Mouse (Mus musculus): ENCODE data around the gene Synj2. TPM values are rescaled to one million over a fixed set of nuclear protein-coding genes. Genes with fewer than 3 reads are reported as not detected.

Synj2 gene
- polyA plus RNA-seq, 1 experiment from 2014 or later = 4.3 TPM

DNA sequence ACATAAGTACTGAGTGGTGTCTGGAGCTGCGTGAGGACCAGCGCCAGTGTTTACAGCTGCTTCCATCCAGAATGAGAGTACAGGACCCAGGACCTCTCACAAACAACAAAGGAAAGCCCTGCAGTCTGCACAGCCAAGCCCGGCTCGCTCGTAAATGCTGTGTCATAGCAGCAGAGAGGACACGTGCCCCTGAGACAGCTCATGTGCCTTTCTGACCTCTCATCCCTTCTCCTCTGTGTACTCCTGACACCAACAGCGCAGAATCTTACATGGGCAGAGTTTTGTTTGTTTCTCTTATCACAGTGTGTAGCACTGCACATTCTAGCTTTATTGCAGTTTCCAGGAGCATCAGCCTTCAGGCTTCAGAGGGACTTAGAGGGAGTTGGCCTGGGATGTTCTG lies 14.4 kb upstream of the Synj2 start:
- 50% methylated on average over 7 of the region's 7 CpGs for WGBS
- no peaks in the 10 kb centered on the region for H3K27me3 ChIP-seq (ENCODE audit: control insufficient read depth, insufficient read depth, low read length)
- H3K4me2 ChIP-seq (replicated peaks; ENCODE audit: low read depth, low read length) = no peak overlapping the region
- no peaks in the 10 kb centered on the region for H3K9me3 ChIP-seq (ENCODE audit: control insufficient read depth, low read length)
- H3K36me3 ChIP-seq (ENCODE audit: control insufficient read depth, insufficient read depth, low read length) = peaks cover 57% of the 10 kb centered on the region
- H3K4me3 ChIP-seq (ENCODE audit: low read length) = no peak overlapping the region
- no peak overlapping the region for H3K27ac ChIP-seq (ENCODE audit: low read depth, low read length)
- ATAC-seq (ENCODE audit: low FRiP score, low TSS enrichment) = no peak
- no peak overlapping the region for H3K9ac ChIP-seq (ENCODE audit: low read depth, low read length)
- no peaks in the 10 kb centered on the region for H3K4me1 ChIP-seq (ENCODE audit: control insufficient read depth, insufficient read depth, low read length)

DNA sequence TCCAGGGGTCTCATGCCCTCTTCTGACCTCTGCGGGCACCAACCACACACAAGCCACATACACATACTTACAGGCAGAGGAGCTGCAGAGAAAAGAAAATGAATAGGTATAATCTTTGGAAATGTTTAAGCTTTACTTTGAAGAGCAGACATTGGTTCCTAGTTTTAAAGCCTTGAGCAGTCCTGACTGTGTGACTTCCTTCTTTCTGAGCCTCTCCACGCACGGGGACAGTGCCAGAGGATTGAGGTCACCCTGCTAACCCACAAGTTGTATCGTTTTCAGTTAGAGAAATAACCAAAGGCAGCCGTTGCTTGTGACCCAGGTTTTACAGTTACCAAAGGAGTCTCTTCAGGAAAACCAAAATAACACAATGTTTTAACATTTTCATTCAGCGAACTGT lies 12.0 kb upstream of the Synj2 start:
- H3K4me3 ChIP-seq (ENCODE audit: low read length) = no peak overlapping the region
- no peak overlapping the region for H3K27ac ChIP-seq (ENCODE audit: low read depth, low read length)
- no peaks in the 10 kb centered on the region for H3K9me3 ChIP-seq (ENCODE audit: control insufficient read depth, low read length)
- H3K9ac ChIP-seq (ENCODE audit: low read depth, low read length) = no peak overlapping the region
- peaks cover 47% of the 10 kb centered on the region for H3K36me3 ChIP-seq (ENCODE audit: control insufficient read depth, insufficient read depth, low read length)
- ATAC-seq (ENCODE audit: low FRiP score, low TSS enrichment) = no peak
- no peaks in the 10 kb centered on the region for H3K4me1 ChIP-seq (ENCODE audit: control insufficient read depth, insufficient read depth, low read length)
- no peak overlapping the region for H3K4me2 ChIP-seq (replicated peaks; ENCODE audit: low read depth, low read length)
- H3K27me3 ChIP-seq (ENCODE audit: control insufficient read depth, insufficient read depth, low read length) = no peaks in the 10 kb centered on the region
- 80% methylated on average over 6 of the region's 6 CpGs for WGBS

DNA sequence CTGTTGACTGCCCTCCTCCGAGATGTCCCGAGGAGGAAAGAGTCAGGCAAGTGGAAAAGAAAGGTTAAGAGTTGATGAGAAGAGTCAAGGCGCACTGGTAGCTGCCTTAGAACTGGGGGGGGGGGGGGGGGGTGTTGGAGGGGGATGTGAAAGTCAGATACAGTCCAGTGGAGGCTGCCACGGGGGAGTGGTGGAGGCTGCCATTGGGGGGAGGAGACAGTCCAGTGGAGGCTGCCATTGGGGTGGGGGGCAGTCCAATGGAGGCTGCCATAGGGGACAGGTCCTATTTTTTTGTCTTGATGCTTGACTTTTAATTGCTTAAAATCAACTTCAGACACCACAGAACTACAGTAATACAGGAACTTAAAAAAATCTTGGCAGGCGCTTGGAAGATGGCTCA lies 8.9 kb upstream of the Synj2 start:
- H3K9me3 ChIP-seq (ENCODE audit: control insufficient read depth, low read length) = no peaks in the 10 kb centered on the region
- H3K27me3 ChIP-seq (ENCODE audit: control insufficient read depth, insufficient read depth, low read length) = no peaks in the 10 kb centered on the region
- peaks cover 16% of the 10 kb centered on the region; the same call in 1 of the 2 replicates for H3K4me1 ChIP-seq (ENCODE audit: control insufficient read depth, insufficient read depth, low read length)
- no peak overlapping the region for H3K27ac ChIP-seq (ENCODE audit: low read depth, low read length)
- WGBS = 73% methylated on average over 5 of the region's 5 CpGs
- H3K4me2 ChIP-seq (replicated peaks; ENCODE audit: low read depth, low read length) = no peak overlapping the region
- peaks cover 24% of the 10 kb centered on the region for H3K36me3 ChIP-seq (ENCODE audit: control insufficient read depth, insufficient read depth, low read length)
- ATAC-seq (ENCODE audit: low FRiP score, low TSS enrichment) = no peak
- no peak overlapping the region for H3K4me3 ChIP-seq (ENCODE audit: low read length)
- no peak overlapping the region for H3K9ac ChIP-seq (ENCODE audit: low read depth, low read length)

DNA sequence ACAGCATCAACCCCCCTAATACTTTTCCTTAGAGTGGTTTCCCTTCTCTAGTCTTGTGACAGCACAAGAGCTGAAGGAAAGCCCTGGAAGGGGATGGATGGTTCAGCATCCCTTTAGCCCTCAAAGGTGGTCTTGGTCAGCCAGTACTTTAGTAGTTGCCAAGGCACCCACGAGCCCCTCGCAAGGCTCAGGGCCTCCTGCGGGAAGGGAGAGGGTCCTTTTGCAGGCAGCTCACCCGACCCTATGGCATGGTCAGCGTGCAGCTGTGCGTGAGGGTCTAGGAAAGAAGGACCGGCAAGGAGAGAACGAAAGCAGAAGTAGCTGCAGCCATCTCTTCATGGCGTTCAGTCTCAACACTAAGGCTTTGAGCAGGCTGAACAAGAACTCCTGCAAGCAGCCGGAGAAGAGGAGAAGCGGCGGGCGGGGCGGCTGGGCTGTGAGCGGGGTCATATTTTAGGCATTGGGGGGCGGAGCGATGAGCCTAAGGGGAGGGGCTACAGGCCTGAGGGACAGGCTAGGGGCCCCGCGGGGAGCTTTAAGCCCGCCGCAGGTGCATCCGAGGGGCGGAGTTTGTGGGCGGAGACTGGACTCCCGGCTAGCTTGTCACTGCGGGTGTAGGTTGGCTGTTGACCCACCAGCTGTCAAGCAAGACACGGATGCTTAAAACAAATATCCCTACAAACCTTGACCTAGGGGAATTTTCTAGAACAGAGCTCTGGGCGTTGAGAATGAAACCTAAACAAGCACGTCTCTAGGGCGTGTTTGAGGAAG lies 6.3 kb upstream of the Synj2 start:
- H3K36me3 ChIP-seq (ENCODE audit: control insufficient read depth, insufficient read depth, low read length) = peaks cover 9% of the 10 kb centered on the region
- H3K9ac ChIP-seq (ENCODE audit: low read depth, low read length) = peak overlapping the region; percentile 57
- H3K27me3 ChIP-seq (ENCODE audit: control insufficient read depth, insufficient read depth, low read length) = no peaks in the 10 kb centered on the region
- peak overlapping the region; percentile 76 for H3K4me2 ChIP-seq (replicated peaks; ENCODE audit: low read depth, low read length)
- WGBS = 2% methylated on average over 30 of the region's 30 CpGs
- H3K4me3 ChIP-seq (ENCODE audit: low read length) = peak overlapping the region; percentile 37
- no peak overlapping the region for H3K27ac ChIP-seq (ENCODE audit: low read depth, low read length)
- no peaks in the 10 kb centered on the region for H3K9me3 ChIP-seq (ENCODE audit: control insufficient read depth, low read length)
- ATAC-seq (ENCODE audit: low FRiP score, low TSS enrichment) = peak; percentile 93
- H3K4me1 ChIP-seq (ENCODE audit: control insufficient read depth, insufficient read depth, low read length) = peaks cover 16% of the 10 kb centered on the region; the same call in 1 of the 2 replicates

DNA sequence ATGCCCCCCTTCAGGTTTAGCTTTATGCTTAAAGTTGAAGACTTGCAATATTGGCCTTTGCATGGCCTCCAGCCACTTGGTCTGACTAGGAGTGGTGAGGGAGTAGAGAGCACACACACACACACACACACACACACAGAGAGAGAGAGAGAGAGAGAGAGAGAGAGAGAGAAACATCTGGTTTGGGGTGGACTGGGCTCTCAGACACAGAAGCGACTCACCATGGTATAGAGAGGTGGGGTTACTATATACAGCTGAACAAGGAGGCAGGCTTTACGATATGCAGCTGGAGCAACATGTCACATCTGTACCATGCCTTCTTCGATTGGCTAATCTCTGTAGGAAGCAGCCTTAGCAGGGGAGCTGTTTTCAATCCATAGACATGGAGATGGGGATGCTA lies 5.4 kb upstream of the Synj2 start:
- no peak for ATAC-seq (ENCODE audit: low FRiP score, low TSS enrichment)
- Histone ChIP-seq H3K27ac (ENCODE audit: low read depth, low read length) (no peak overlapping the region), H3K4me2 (replicated peaks; ENCODE audit: low read depth, low read length) (no peak overlapping the region), H3K4me3 (ENCODE audit: low read length) (no peak overlapping the region), H3K4me1 (ENCODE audit: control insufficient read depth, insufficient read depth, low read length) (peaks cover 16% of the 10 kb centered on the region; the same call in 1 of the 2 replicates), H3K9ac (ENCODE audit: low read depth, low read length) (no peak overlapping the region), H3K36me3 (ENCODE audit: control insufficient read depth, insufficient read depth, low read length) (peaks cover 4% of the 10 kb centered on the region; the same call in 1 of the 2 replicates), H3K27me3 (ENCODE audit: control insufficient read depth, insufficient read depth, low read length) (no peaks in the 10 kb centered on the region), H3K9me3 (ENCODE audit: control insufficient read depth, low read length) (no peaks in the 10 kb centered on the region)
- WGBS = 56% methylated on average over 3 of the region's 3 CpGs

DNA sequence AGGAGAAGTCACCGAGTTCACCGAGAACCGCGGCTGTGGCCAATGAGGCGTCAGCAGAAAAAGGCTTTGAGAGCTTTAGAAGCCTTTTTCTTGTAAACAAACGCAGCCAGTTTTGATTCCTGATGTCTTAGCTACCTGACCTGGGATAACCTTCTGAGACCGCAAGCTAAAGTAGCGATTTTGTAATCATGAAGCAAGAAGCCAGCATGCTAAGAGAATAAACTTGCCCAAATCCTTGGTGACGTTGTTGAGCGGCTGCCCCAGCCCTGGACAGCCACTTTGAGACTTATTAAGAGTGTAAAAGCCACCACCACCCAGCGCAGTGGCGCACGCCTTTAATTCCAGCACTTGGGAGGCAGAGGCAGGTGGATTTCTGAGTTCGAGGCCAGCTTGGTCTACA lies 4.8 kb upstream of the Synj2 start:
- Histone ChIP-seq H3K27me3 (ENCODE audit: control insufficient read depth, insufficient read depth, low read length) (no peaks in the 10 kb centered on the region), H3K27ac (ENCODE audit: low read depth, low read length) (no peak overlapping the region), H3K36me3 (ENCODE audit: control insufficient read depth, insufficient read depth, low read length) (peaks cover under 1% of the 10 kb centered on the region; the same call in 1 of the 2 replicates), H3K4me2 (replicated peaks; ENCODE audit: low read depth, low read length) (no peak overlapping the region), H3K9ac (ENCODE audit: low read depth, low read length) (no peak overlapping the region), H3K4me1 (ENCODE audit: control insufficient read depth, insufficient read depth, low read length) (peaks cover 16% of the 10 kb centered on the region; the same call in 1 of the 2 replicates), H3K4me3 (ENCODE audit: low read length) (no peak overlapping the region), H3K9me3 (ENCODE audit: control insufficient read depth, low read length) (no peaks in the 10 kb centered on the region)
- WGBS = 72% methylated on average over 14 of the region's 14 CpGs
- no peak for ATAC-seq (ENCODE audit: low FRiP score, low TSS enrichment)

DNA sequence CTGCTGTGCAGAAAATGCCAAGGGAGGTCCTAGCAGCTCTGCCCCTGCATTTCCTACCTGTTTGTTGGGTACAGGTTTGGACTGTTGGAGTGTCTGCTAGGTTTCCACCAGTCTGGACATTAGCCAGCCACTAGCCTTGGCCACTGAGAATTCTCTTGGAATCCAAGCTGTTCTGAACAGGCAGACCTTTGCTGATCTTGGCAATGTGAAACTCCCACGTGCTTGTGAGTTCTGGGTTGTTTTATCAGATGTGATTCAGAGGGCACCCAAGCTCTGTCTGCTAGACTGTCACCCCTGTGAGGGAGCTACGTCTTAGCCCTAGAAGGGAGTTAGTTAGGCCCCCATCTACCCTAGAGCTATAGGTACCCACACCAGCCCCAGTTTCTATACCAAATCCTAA lies 3.6 kb upstream of the Synj2 start:
- ATAC-seq (ENCODE audit: low FRiP score, low TSS enrichment) = no peak
- no peak overlapping the region for H3K4me3 ChIP-seq (ENCODE audit: low read length)
- no peak overlapping the region for H3K4me2 ChIP-seq (replicated peaks; ENCODE audit: low read depth, low read length)
- H3K27me3 ChIP-seq (ENCODE audit: control insufficient read depth, insufficient read depth, low read length) = no peaks in the 10 kb centered on the region
- H3K4me1 ChIP-seq (ENCODE audit: control insufficient read depth, insufficient read depth, low read length) = peaks cover 16% of the 10 kb centered on the region; the same call in 1 of the 2 replicates
- H3K36me3 ChIP-seq (ENCODE audit: control insufficient read depth, insufficient read depth, low read length) = no peaks in the 10 kb centered on the region
- WGBS = 70% methylated on average over 2 of the region's 2 CpGs
- H3K9ac ChIP-seq (ENCODE audit: low read depth, low read length) = no peak overlapping the region
- no peaks in the 10 kb centered on the region for H3K9me3 ChIP-seq (ENCODE audit: control insufficient read depth, low read length)
- H3K27ac ChIP-seq (ENCODE audit: low read depth, low read length) = no peak overlapping the region

DNA sequence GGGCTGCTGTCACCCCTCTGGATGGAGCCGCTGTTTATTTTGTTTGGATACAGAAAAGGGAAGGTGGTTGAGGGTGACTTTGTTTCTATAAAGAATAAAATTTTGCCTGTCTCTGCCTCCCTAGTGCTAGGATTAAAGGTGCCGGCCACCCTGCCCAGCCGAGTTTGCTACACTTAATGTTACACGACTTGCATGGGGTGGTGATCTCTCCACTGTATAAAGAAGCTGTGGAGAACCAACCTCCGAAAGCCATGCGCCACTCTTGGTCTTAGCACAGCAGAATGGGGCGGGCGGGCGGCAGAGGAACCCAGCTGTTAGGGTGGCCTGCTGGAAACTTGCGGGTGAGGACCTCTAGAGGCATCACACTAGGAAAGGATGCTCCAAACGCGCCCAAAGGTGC lies 1.2 kb upstream of the Synj2 start:
- Histone ChIP-seq H3K4me2 (replicated peaks; ENCODE audit: low read depth, low read length) (no peak overlapping the region), H3K4me1 (ENCODE audit: control insufficient read depth, insufficient read depth, low read length) (0 out of 2 replicates have a peak, but pooled peaks cover 10% of the 10 kb centered on the region), H3K36me3 (ENCODE audit: control insufficient read depth, insufficient read depth, low read length) (no peaks in the 10 kb centered on the region), H3K9me3 (ENCODE audit: control insufficient read depth, low read length) (no peaks in the 10 kb centered on the region), H3K9ac (ENCODE audit: low read depth, low read length) (no peak overlapping the region; the same call in 1 of the 2 replicates), H3K27ac (ENCODE audit: low read depth, low read length) (no peak overlapping the region), H3K4me3 (ENCODE audit: low read length) (no peak overlapping the region), H3K27me3 (ENCODE audit: control insufficient read depth, insufficient read depth, low read length) (no peaks in the 10 kb centered on the region)
- 62% methylated on average over 12 of the region's 12 CpGs for WGBS
- ATAC-seq (ENCODE audit: low FRiP score, low TSS enrichment) = no peak

DNA sequence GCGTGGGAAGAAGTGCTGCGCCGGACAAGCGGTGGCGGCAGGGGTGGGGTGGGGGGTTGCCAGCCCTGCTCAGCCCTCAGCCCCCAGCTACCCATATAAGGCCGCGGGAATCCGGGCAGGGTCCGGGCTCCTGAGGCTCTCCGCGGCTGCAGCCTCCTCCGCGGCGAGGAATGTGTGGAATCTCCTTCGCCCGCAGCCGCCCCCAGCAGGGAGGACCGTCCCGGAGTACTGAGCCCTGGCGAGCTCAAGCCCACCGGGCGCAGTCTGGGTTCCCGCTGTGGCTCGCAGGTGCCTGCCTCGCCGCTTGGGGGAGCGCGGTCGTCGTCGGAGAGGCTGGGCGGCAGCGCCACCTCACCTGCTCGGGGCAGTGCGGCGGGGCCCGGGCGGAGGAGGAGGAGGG lies 288 bp upstream of the Synj2 start:
- peaks cover 4% of the 10 kb centered on the region; the same call in 1 of the 2 replicates for H3K4me1 ChIP-seq (ENCODE audit: control insufficient read depth, insufficient read depth, low read length)
- peak overlapping the region; percentile 68 for H3K4me2 ChIP-seq (replicated peaks; ENCODE audit: low read depth, low read length)
- H3K9ac ChIP-seq (ENCODE audit: low read depth, low read length) = peak overlapping the region; percentile 56
- peak; percentile 87 for ATAC-seq (ENCODE audit: low FRiP score, low TSS enrichment)
- no peaks in the 10 kb centered on the region for H3K36me3 ChIP-seq (ENCODE audit: control insufficient read depth, insufficient read depth, low read length)
- peak overlapping the region; percentile 53 for H3K4me3 ChIP-seq (ENCODE audit: low read length)
- no peak overlapping the region for H3K27ac ChIP-seq (ENCODE audit: low read depth, low read length)
- 1% methylated on average over 31 of the region's 38 CpGs for WGBS
- no peaks in the 10 kb centered on the region for H3K9me3 ChIP-seq (ENCODE audit: control insufficient read depth, low read length)
- no peaks in the 10 kb centered on the region for H3K27me3 ChIP-seq (ENCODE audit: control insufficient read depth, insufficient read depth, low read length)

Data from kidney, embryonic 14.5 days (tissue).